Mouse (Mus musculus): ENCODE data around the gene Isy1. TPM values are rescaled to one million over a fixed set of nuclear protein-coding genes. Genes with fewer than 3 reads are reported as not detected.
A peak's percentile ranks its signal among the peaks of the same experiment; 100 is the strongest.

The Isy1 gene
- 46.7 and 53.7 TPM in 2 replicates for polyA plus RNA-seq (2015; fragmentation: Nextera tagmentation; extraction: Ambion mirVana)

GRCm38 (mm10) chr6:87838551-87839197, at the start of gene Isy1:
Gene Isy1, minus strand, starts transcription at chr6:87838798.
- Histone ChIP-seq H3K27ac (peak within 1 kb of the TSS; percentile 91), H3K4me2 (replicated peaks) (peak within 1 kb of the TSS; percentile 84), H3K4me1 (peaks cover 14% of the 10 kb centered on the region), H3K9me3 (no peaks in the 10 kb centered on the region), H3K9ac (peak within 1 kb of the TSS; percentile 87), H3K36me3 (peaks cover 49% of the 10 kb centered on the region), H3K27me3 (no peaks in the 10 kb centered on the region), H3K4me3 (peak within 1 kb of the TSS; percentile 75)
- under 1% methylated on average over 46 of the region's 46 CpGs for WGBS
- ATAC-seq (ENCODE audit: low FRiP score, low read depth) = peak; percentile 97

GRCm38 (mm10) chr6:87887594-87888233, 49.1 kb upstream of the Isy1 start, which contains the start of gene Copg1:
Gene Copg1, plus strand, starts transcription at chr6:87887814.
- peak within 1 kb of the TSS; percentile 53; the same call in 1 of the 2 replicates for H3K27ac ChIP-seq
- under 1% methylated on average over 31 of the region's 31 CpGs for WGBS
- peak; percentile 95 for ATAC-seq (ENCODE audit: low FRiP score, low read depth)

GRCm38 (mm10) chr6:87886721-87887120, 48.1 kb upstream of the Isy1 start:
- Histone ChIP-seq H3K4me2 (replicated peaks) (no peak overlapping the region), H3K27me3 (no peaks in the 10 kb centered on the region), H3K4me3 (no peak overlapping the region), H3K27ac (no peak overlapping the region), H3K9ac (no peak overlapping the region), H3K4me1 (peaks cover 8% of the 10 kb centered on the region), H3K9me3 (no peaks in the 10 kb centered on the region), H3K36me3 (peaks cover 28% of the 10 kb centered on the region)
- ATAC-seq (ENCODE audit: low FRiP score, low read depth) = no peak
- 93% methylated on average over 1 of the region's 1 CpGs for WGBS

More at GRCm38 (mm10) chr6:87887594-87888233, 49.1 kb upstream of the Isy1 start, which contains the start of gene Copg1:
- peak within 1 kb of the TSS; percentile 95 for H3K9ac ChIP-seq
- H3K9me3 ChIP-seq = no peaks in the 10 kb centered on the region
- peak within 1 kb of the TSS; percentile 63 for H3K4me2 ChIP-seq (replicated peaks)
- H3K4me1 ChIP-seq = peaks cover 8% of the 10 kb centered on the region
- peaks cover 38% of the 10 kb centered on the region for H3K36me3 ChIP-seq
- peak within 1 kb of the TSS; percentile 90 for H3K4me3 ChIP-seq
- no peaks in the 10 kb centered on the region for H3K27me3 ChIP-seq

- Histone ChIP-seq H3K27ac (no peak overlapping the region), H3K36me3 (no peaks in the 10 kb centered on the region), H3K4me3 (no peak overlapping the region), H3K9me3 (no peaks in the 10 kb centered on the region), H3K4me2 (replicated peaks) (no peak overlapping the region), H3K27me3 (no peaks in the 10 kb centered on the region), H3K4me1 (no peaks in the 10 kb centered on the region), H3K9ac (no peak overlapping the region)
- WGBS = 67% methylated on average over 4 of the region's 4 CpGs
- ATAC-seq (ENCODE audit: low FRiP score, low read depth) = no peak
Observed at GRCm38 (mm10) chr6:87882816-87883215, 44.2 kb upstream of the Isy1 start.

- Histone ChIP-seq H3K4me1 (no peaks in the 10 kb centered on the region), H3K27me3 (no peaks in the 10 kb centered on the region), H3K27ac (no peak overlapping the region), H3K9me3 (no peaks in the 10 kb centered on the region), H3K36me3 (no peaks in the 10 kb centered on the region), H3K4me2 (replicated peaks) (no peak overlapping the region), H3K4me3 (no peak overlapping the region), H3K9ac (no peak overlapping the region)
- no peak for ATAC-seq (ENCODE audit: low FRiP score, low read depth)
- 76% methylated on average over 3 of the region's 3 CpGs for WGBS
Observed at GRCm38 (mm10) chr6:87882221-87882620, 43.6 kb upstream of the Isy1 start.

- Histone ChIP-seq H3K4me1 (no peaks in the 10 kb centered on the region), H3K4me2 (replicated peaks) (no peak overlapping the region), H3K9me3 (no peaks in the 10 kb centered on the region), H3K36me3 (no peaks in the 10 kb centered on the region), H3K27me3 (no peaks in the 10 kb centered on the region), H3K27ac (no peak overlapping the region), H3K4me3 (no peak overlapping the region), H3K9ac (no peak overlapping the region)
- WGBS = 69% methylated on average over 3 of the region's 3 CpGs
- ATAC-seq (ENCODE audit: low FRiP score, low read depth) = no peak
Observed at GRCm38 (mm10) chr6:87879628-87880027, 41.0 kb upstream of the Isy1 start.

- WGBS = 32% methylated on average over 4 of the region's 4 CpGs
- ATAC-seq (ENCODE audit: low FRiP score, low read depth) = no peak
Observed at GRCm38 (mm10) chr6:87879010-87879409, 40.4 kb upstream of the Isy1 start.

GRCm38 (mm10) chr6:87876068-87876643, 37.6 kb upstream of the Isy1 start:
- Histone ChIP-seq H3K4me2 (replicated peaks) (no peak overlapping the region), H3K4me3 (no peak overlapping the region), H3K9me3 (no peaks in the 10 kb centered on the region), H3K27ac (no peak overlapping the region), H3K9ac (no peak overlapping the region), H3K36me3 (no peaks in the 10 kb centered on the region), H3K4me1 (no peaks in the 10 kb centered on the region), H3K27me3 (no peaks in the 10 kb centered on the region)
- 67% methylated on average over 13 of the region's 13 CpGs for WGBS
- ATAC-seq (ENCODE audit: low FRiP score, low read depth) = no peak

More at GRCm38 (mm10) chr6:87879010-87879409, 40.4 kb upstream of the Isy1 start:
- no peak overlapping the region for H3K4me2 ChIP-seq (replicated peaks)
- no peak overlapping the region for H3K4me3 ChIP-seq
- H3K36me3 ChIP-seq = no peaks in the 10 kb centered on the region
- H3K9me3 ChIP-seq = no peaks in the 10 kb centered on the region
- H3K4me1 ChIP-seq = no peaks in the 10 kb centered on the region
- no peaks in the 10 kb centered on the region for H3K27me3 ChIP-seq
- H3K27ac ChIP-seq = no peak overlapping the region
- H3K9ac ChIP-seq = no peak overlapping the region

- Histone ChIP-seq H3K27ac (no peak overlapping the region), H3K9me3 (no peaks in the 10 kb centered on the region), H3K4me1 (no peaks in the 10 kb centered on the region), H3K27me3 (no peaks in the 10 kb centered on the region), H3K4me2 (replicated peaks) (no peak overlapping the region), H3K4me3 (no peak overlapping the region), H3K9ac (no peak overlapping the region), H3K36me3 (no peaks in the 10 kb centered on the region)
- no peak for ATAC-seq (ENCODE audit: low FRiP score, low read depth)
- 83% methylated on average over 7 of the region's 7 CpGs for WGBS
Observed at GRCm38 (mm10) chr6:87875562-87875961, 37.0 kb upstream of the Isy1 start.

- no peaks in the 10 kb centered on the region for H3K9me3 ChIP-seq
- WGBS = 65% methylated on average over 1 of the region's 1 CpGs
- no peak overlapping the region for H3K4me2 ChIP-seq (replicated peaks)
- no peak overlapping the region for H3K27ac ChIP-seq
- H3K27me3 ChIP-seq = no peaks in the 10 kb centered on the region
- H3K9ac ChIP-seq = no peak overlapping the region
- ATAC-seq (ENCODE audit: low FRiP score, low read depth) = no peak
- no peak overlapping the region for H3K4me3 ChIP-seq
- H3K36me3 ChIP-seq = no peaks in the 10 kb centered on the region
- no peaks in the 10 kb centered on the region for H3K4me1 ChIP-seq
Observed at GRCm38 (mm10) chr6:87875083-87875482, 36.5 kb upstream of the Isy1 start.

GRCm38 (mm10) chr6:87873963-87874362, 35.4 kb upstream of the Isy1 start:
- H3K4me3 ChIP-seq = no peak overlapping the region
- no peak overlapping the region for H3K27ac ChIP-seq
- H3K9me3 ChIP-seq = no peaks in the 10 kb centered on the region
- no peaks in the 10 kb centered on the region for H3K4me1 ChIP-seq
- H3K36me3 ChIP-seq = no peaks in the 10 kb centered on the region
- no peak overlapping the region for H3K9ac ChIP-seq
- no peak overlapping the region for H3K4me2 ChIP-seq (replicated peaks)
- ATAC-seq (ENCODE audit: low FRiP score, low read depth) = no peak
- WGBS = 82% methylated on average over 2 of the region's 2 CpGs
- no peaks in the 10 kb centered on the region for H3K27me3 ChIP-seq

- Histone ChIP-seq H3K9ac (no peak overlapping the region), H3K36me3 (no peaks in the 10 kb centered on the region), H3K4me3 (no peak overlapping the region), H3K4me1 (no peaks in the 10 kb centered on the region), H3K9me3 (no peaks in the 10 kb centered on the region), H3K27me3 (no peaks in the 10 kb centered on the region), H3K27ac (no peak overlapping the region), H3K4me2 (replicated peaks) (no peak overlapping the region)
- WGBS = 54% methylated on average over 1 of the region's 1 CpGs
- ATAC-seq (ENCODE audit: low FRiP score, low read depth) = no peak
Observed at GRCm38 (mm10) chr6:87873104-87873503, 34.5 kb upstream of the Isy1 start.

Measured in limb, embryonic 13.5 days (tissue).